Mouse (Mus musculus) testis, adult 2 months (tissue): ENCODE measurements around the gene Wdfy4.

ENCODE experiments used
- CTCF ChIP-seq: fragments of 200-500 bp; IDR thresholded peaks from 2 replicates; pipeline ENCODE4 v1.5.1; 2012; ENCODE audit warnings: low read depth, mild to moderate bottlenecking, inconsistent platforms, low read length, moderate library complexity; ENCODE audit not compliant: control insufficient read depth, insufficient read depth, insufficient replicate concordance
- POLR2A ChIP-seq: fragments of 200-500 bp; IDR thresholded peaks from 2 replicates; pipeline ENCODE4 v1.6.1; 2012; ENCODE audit warnings: low read depth, mild to moderate bottlenecking, inconsistent platforms, low read length, moderate library complexity; ENCODE audit not compliant: control insufficient read depth

GRCm38 (mm10) chr14:33135170-33135569 is 50.1 kb downstream of the Wdfy4 start:
- no peak for TF ChIP-seq CTCF
- TF ChIP-seq POLR2A, result no peak
